Mouse (Mus musculus): Measurements from ENCODE around the gene Olfr15.

Olfr15 gene

DNA sequence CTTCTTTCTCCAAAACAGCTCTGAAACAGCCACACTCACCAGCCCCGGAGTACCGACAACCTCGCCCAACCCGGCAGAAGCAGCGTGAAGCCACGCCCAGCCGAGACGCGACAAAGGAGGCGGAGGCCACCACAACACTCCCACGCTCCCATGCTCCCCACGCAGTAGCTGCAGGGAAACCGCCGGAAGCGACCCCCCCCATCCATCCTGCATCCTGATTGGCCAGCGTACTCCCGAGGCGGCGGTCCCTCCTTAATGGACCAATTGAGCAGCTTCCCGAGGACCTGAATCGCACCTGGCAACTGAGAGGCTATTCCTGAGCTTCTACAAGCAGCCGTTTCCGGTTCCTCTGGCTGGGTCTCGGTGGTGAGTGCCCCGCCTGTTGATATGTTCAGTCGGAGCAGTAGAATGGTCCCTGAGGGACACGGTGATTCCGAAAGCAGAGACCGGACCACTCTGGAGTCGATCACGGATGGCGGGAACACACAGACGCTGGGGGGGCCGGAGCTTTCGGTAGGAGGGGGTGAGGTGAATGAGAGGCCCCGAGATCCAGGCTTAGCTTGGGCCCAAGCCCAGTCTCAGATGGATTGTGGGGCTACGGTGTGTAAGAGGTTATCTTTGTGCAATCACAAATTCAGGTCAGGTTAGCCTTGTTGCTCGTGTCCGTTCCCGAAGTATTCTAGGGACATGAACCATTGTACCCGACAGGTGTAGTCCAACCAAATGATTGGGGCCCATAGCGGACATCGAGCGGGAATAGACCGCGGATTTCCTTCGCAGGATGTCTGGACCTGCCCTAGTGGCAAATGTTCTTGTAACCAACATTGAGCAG, 41.8 kb downstream of the Olfr15 start, which contains the start of gene Naa60:
Gene Naa60 (plus strand): TSS at position 160 of the 832 bp plus-strand sequence.
- peak; percentile 94 for DNase-seq (ENCODE audit: low spot score)

DNA sequence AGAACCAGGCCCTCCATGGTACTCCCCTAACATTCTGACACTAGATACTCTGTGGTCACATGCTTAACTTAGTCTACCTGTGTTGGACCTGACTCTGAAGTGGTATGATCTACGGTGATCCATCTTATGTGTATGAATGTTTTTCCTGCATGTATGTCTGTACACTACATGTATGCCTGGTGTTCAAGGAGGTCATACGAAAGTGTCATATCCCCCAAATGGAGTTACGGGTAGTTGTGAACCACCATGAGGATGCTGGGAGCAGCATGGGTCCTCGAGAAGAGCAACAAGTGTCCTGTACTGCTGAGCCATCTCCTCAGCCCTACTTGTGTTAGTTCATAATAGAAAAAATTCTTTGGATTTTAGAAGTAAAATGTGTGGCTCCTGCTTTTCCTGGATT, 45.7 kb downstream of the Olfr15 start:
- DNase-seq (ENCODE audit: low spot score): no peak

DNA sequence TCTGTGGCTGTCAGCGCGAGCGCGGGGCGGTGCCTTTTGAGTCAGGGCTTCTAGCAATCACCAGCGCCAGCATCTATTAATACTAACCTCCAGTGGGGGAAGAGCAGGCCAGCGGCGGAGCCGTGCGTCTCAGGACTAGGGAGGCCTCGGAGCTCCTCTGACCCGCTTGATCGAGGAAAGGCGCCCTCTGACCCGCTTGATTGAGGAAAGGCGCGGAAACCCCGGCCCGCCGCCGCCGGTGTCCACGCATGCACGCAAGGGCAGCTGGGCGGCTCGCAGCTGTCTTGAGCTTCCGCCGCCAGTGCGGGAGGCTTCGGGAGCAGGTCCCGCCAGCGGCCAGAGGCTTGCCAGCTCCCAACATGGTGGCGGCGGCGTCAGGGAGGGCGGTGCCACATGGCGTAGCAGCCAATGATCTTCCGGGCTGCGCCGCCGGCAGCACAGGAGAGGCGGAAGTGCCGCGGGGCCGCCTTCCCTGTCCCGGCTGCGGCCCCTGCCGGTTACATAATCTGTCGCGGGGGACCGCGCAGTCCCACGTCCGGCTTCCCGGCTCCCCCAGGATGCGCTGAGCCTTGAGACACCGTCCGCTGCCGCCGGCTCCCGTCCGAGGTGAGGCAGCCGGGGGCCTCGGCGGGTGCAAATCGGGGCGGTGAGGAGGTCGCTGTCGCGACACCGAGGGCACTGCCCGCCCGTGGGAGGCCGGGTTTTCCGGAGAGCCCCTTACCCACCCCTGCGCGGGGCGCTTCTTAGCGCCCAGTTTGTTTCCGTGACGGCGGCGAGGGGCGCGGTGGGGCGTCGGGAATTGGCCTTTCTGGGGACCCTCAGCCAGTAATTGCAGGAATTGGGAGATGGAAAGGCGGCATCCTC, 53.8 kb downstream of the Olfr15 start, which contains the start of the genes Zfp597 and Gm20695:
Gene Zfp597 (minus strand): TSS at position 361 of the 864 bp plus-strand sequence.
Gene Gm20695 (plus strand): TSS at position 448 of the 864 bp plus-strand sequence.
- DNase-seq (ENCODE audit: low spot score): peak; percentile 93

DNA sequence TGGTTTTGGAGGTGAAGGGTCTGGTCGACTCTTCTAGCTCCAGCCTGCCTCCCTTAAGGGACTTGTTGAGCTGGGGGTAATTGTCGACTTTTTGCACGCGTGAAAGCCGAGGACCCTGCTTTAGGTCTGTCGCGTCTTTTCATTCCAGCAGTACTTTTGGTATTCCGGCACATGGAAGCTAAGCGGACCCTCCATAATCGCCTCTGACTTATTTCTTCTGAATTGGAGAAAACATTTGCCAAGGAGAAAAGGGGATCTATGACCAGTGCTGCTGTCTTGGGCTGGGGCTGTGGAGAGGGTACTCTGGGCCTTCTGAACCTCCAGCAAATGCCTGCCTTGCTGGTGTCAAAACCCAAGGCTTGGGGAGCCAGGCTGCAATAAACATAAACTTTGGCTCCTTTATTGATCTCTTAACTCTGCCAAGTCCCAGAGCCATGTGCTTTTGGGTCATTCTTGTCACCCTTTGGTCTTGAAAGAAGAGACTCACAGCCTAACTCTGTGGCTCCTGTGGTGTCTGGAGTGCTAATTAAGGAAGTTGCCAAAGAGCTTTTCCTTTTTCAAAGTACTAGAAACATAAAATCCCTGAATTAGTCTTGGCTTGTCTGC, 54.5 kb downstream of the Olfr15 start:
- no peak for DNase-seq (ENCODE audit: low spot score)

DNA sequence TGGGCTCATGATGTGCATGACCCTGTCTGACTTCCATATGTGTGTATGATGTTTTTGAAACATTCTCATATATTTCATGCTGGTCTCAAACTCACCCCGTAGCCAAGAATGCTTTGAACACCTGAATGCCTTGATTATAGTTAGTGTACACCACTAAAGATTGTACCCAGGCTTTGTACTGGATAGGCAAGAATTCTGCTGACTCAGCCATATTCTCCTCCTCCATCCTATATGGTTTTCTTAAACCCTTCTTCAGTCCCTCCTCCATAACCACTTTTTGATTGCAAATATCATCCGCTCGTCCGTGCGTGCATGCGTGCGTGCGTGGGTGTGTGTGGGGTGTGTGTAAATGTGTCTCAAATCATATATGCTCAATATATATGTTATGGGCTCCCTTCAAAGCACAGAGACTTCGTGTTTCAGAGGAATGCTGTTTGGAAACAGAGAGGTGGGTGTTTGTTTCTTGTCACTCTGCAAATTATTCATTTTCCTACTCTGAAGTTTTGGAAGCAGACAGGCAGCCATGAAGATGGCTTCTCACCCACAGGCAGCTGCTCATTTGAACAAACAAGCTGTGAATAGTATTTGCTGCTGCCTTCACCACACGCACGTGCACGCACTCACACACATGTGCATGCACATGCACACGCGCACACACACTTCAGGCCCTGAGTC, 61.1 kb downstream of the Olfr15 start:
- no peak for DNase-seq (ENCODE audit: low spot score)

DNA sequence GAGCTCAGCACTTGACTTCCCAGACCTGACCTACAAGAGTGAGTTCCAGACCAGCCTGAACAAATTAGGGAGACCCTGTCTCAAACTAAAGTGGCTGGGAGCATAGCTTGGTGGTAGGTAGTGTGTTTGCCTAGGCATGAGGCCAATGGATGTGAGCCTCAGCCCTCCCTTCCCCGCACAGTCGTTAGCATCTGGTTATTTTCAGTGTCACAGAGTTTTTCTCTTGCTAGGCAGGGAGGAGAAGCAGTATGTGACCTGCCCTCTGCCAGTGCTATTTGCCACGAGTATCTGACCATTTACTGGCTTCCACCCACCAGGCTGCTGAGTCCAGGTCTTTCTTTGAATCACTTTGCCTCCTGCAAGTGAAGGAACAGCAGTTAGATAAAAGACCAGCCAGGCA, 63.1 kb downstream of the Olfr15 start:
- DNase-seq (ENCODE audit: low spot score): no peak
